Comparison of ENCODE assay signal across 15 mouse cellular contexts in the genomic region with DNA sequence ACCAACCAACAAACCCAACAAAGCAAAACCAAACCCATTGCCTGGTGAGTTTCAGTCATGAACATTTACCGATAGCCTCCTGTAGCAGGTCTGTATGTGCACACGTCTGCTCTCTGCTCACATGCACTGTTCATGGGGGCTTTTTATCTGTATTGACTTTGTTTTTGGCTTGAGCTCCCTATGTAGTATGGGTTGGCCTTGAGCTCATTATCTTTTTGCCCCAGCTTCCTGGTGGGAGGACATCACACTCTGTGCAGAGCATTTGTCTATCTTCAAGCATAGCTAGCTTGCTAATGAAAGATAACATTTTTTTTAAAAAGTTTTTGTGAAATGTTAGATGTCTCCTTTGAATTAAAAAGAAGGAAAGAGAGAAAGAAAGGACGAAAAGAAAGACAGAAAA. TPM values are rescaled to one million over a fixed set of nuclear protein-coding genes. Genes with fewer than 3 reads are reported as not detected.
A peak's percentile ranks its signal among the peaks of the same experiment; 100 is the strongest.
DNase-seq lines count a peak whose midpoint lies in the region; ATAC-seq lines count a peak whose summit lies in the region.
"Had no signal": no experiment of that assay in that cellular context is flagged by ENCODE, and none has a peak within 500 bp of the region (broad histone marks: within the 10 kb centered on the region; RNA-seq: fewer than 3 reads in every experiment).

No protein-coding gene starts in this region.

- peaks cover 76% of the 10 kb centered on the region for H3K36me3 ChIP-seq in heart, embryonic 13.5 days
- peaks cover 6% of the 10 kb centered on the region for H3K36me3 ChIP-seq in intestine, embryonic 16.5 days (ENCODE audit: control insufficient read depth, insufficient read depth, low read length)
- H3K36me3 ChIP-seq in megakaryocyte, embryonic 14.5 days (replicated peaks; ENCODE audit: low read length): peaks cover 77% of the 10 kb centered on the region

- no peak overlapping the region for H3K9ac ChIP-seq in heart, embryonic 13.5 days
- H3K9ac ChIP-seq in intestine, embryonic 16.5 days (ENCODE audit: low read depth, low read length): no peak overlapping the region
- H3K9ac ChIP-seq: neural tube, embryonic 13.5 days had no signal

- WGBS in heart, embryonic 13.5 days: 76% methylated on average over 3 of the region's 3 CpGs
- 93% methylated on average over 3 of the region's 3 CpGs for WGBS in intestine, embryonic 16.5 days

- no peaks in the 10 kb centered on the region for H3K4me1 ChIP-seq in heart, embryonic 13.5 days
- H3K4me1 ChIP-seq in intestine, embryonic 16.5 days (ENCODE audit: control insufficient read depth, insufficient read depth, low read length): no peaks in the 10 kb centered on the region
- H3K4me1 ChIP-seq in megakaryocyte, embryonic 14.5 days: peaks cover 47% of the 10 kb centered on the region
- H3K4me1 ChIP-seq: neural tube, embryonic 13.5 days had no signal

- no peak overlapping the region for H3K27ac ChIP-seq in heart, embryonic 13.5 days (replicated peaks)
- no peak overlapping the region for H3K27ac ChIP-seq in intestine, embryonic 16.5 days (ENCODE audit: low read length)
- H3K27ac ChIP-seq: hindbrain, postnatal 0 days; neural tube, embryonic 13.5 days had no signal

- no peaks in the 10 kb centered on the region for H3K27me3 ChIP-seq in heart, embryonic 13.5 days (replicated peaks)
- no peaks in the 10 kb centered on the region for H3K27me3 ChIP-seq in intestine, embryonic 16.5 days (replicated peaks; ENCODE audit: control insufficient read depth, insufficient read depth, low read length)
- H3K27me3 ChIP-seq in megakaryocyte, embryonic 14.5 days (replicated peaks): no peaks in the 10 kb centered on the region
- H3K27me3 ChIP-seq: neural tube, embryonic 13.5 days had no signal

- intact Hi-C loops in heart, postnatal 25 days (cut with DNase I): no loop called here

- H3K4me3 ChIP-seq in heart, embryonic 13.5 days: no peak overlapping the region
- no peak overlapping the region for H3K4me3 ChIP-seq in intestine, embryonic 16.5 days (ENCODE audit: low read length)
- H3K4me3 ChIP-seq in megakaryocyte, embryonic 14.5 days (replicated peaks): peak overlapping the region; percentile 65
- H3K4me3 ChIP-seq: neural tube, embryonic 13.5 days had no signal

- peak overlapping the region; percentile 22; the same call in 1 of the 2 replicates for H3K4me2 ChIP-seq in heart, embryonic 13.5 days
- H3K4me2 ChIP-seq in intestine, embryonic 16.5 days (ENCODE audit: low read depth, low read length): no peak overlapping the region
- H3K4me2 ChIP-seq: neural tube, embryonic 13.5 days had no signal

- DNase-seq in heart, postnatal 25 days (ENCODE audit: low spot score): no peak
- DNase-seq in MEL-GATA-1-ER (ENCODE audit: extremely low read depth, low read depth): peak; percentile 85
- no peak for DNase-seq in kidney, postnatal 25 days
- DNase-seq in adrenal gland, postnatal 4 days (ENCODE audit: low spot score in 2 of 2): no peak
- no peak for DNase-seq in urinary bladder, postnatal 4 days (ENCODE audit: low spot score in 2 of 2)
- DNase-seq: B cell, adult 2 months; cerebellum, adult 9-11 months; gastrocnemius, postnatal 36 days; lung, postnatal 4 days; thymus, postnatal 36 days had no signal

- ATAC-seq in heart, embryonic 13.5 days (ENCODE audit: extremely low read depth, insufficient number of reproducible peaks, low FRiP score, low TSS enrichment): no peak
- ATAC-seq in intestine, embryonic 16.5 days: peak; percentile 46; the same call in 1 of the 2 replicates
- ATAC-seq: hindbrain, postnatal 0 days had no signal

- H3K9me3 ChIP-seq in heart, embryonic 13.5 days: no peaks in the 10 kb centered on the region
- H3K9me3 ChIP-seq in intestine, embryonic 16.5 days (ENCODE audit: control insufficient read depth, low read length): no peaks in the 10 kb centered on the region
- no peaks in the 10 kb centered on the region for H3K9me3 ChIP-seq in megakaryocyte, embryonic 14.5 days
- H3K9me3 ChIP-seq: neural tube, embryonic 13.5 days had no signal

RNA-seq across cellular contexts. Expression of a gene that starts 33.4 kb away (rescaled TPM):
- polyA plus RNA-seq in heart, embryonic 13.5 days (2015; fragmentation: Nextera tagmentation; extraction: Ambion mirVana): 25.7 and 27.1 TPM in 2 replicates
- total RNA-seq in heart, postnatal 25 days (2021): 10 to 100 TPM; 31.4 to 34.6 TPM
- 27.7 and 31.7 TPM in 2 replicates for polyA plus RNA-seq in intestine, embryonic 16.5 days (2015; fragmentation: Nextera tagmentation; extraction: Ambion mirVana)
- polyA plus RNA-seq in megakaryocyte, embryonic 14.5 days (2012; ENCODE audit: insufficient read depth, low replicate concordance): 8.2 TPM in 1 of 2 replicates, not detected in the other
- 10 to 100 TPM; 92.3 to 93.1 TPM for total RNA-seq in adrenal gland, postnatal 4 days (2021)
